Mouse (Mus musculus): Measurements from ENCODE around the gene Sptbn4. TPM values are rescaled to one million over a fixed set of nuclear protein-coding genes. Genes with fewer than 3 reads are reported as not detected.

Sptbn4 gene
- polyA plus RNA-seq, 1 experiment from 2014 or later, result 0.28 TPM

DNA sequence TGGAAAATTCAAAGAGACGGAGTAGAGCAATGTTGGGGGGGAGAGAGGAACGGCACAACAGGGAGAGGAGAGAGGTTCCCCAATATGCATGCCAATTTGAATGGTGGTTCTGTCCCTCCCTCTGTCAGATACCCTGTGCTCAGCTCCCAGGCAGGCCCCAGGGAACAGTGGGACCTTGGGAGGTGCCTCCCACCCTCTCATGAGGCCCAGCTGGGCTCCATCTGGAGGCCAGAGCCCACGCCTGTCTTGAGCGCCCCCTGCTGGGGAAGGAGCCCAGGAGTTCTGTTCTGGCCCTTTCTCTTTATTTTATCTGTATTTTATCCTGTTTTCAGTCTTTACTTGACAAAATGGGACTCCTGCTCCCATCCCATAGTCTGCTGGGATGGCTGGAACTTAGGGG lies 62.8 kb downstream of the Sptbn4 start:
- TF ChIP-seq CTCF (IDR thresholded peaks at IDR 0.05; ENCODE audit: low read depth), result peak; percentile 84
- H3K27me3 ChIP-seq (ENCODE audit: insufficient read depth, low read length), result no peaks in the 10 kb centered on the region
- H3K9ac ChIP-seq (ENCODE audit: low read depth, low read length), result no peak overlapping the region
- no peak overlapping the region for H3K27ac ChIP-seq
- H3K4me1 ChIP-seq (replicated peaks; ENCODE audit: insufficient read depth, low read length), result no peaks in the 10 kb centered on the region
- no peaks in the 10 kb centered on the region for H3K9me3 ChIP-seq (replicated peaks; ENCODE audit: low read length)
- H3K36me3 ChIP-seq (ENCODE audit: insufficient read depth, low read length), result no peaks in the 10 kb centered on the region
- ATAC-seq (replicated peaks; ENCODE audit: low FRiP score, low read depth) (peak; percentile 43; the same call in 1 of the 2 replicates), DNase-seq (ENCODE audit: low spot score) (peak; percentile 63)
- 36% methylated on average over 4 of the region's 4 CpGs for WGBS
- no peak overlapping the region for H3K4me3 ChIP-seq (replicated peaks; ENCODE audit: low read depth, low read length)
- no peak overlapping the region for H3K4me2 ChIP-seq (ENCODE audit: low read length)

DNA sequence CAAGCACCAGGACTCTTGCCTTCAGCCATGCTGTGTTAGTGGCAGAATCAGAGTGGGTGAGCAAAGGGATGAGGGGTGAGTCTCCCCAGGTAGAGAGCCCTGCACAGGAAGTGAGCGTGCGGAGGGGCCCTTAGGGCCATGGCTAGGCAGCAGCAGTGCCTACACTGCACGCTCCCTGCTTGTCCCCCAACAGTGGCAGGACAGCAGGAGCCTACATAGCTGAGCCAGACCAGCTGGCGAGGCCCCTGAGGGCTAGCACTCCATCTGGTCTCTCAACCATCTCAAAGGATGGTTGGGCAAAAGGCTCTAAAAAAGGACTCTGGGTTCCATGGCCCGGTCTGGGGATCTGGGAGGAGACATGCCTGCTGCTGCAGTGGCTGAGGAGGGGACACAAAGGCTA lies 63.4 kb downstream of the Sptbn4 start:
- TF ChIP-seq CTCF (IDR thresholded peaks at IDR 0.05; ENCODE audit: low read depth), result no peak
- WGBS, result 78% methylated on average over 5 of the region's 5 CpGs
- no peaks in the 10 kb centered on the region for H3K4me1 ChIP-seq (replicated peaks; ENCODE audit: insufficient read depth, low read length)
- H3K4me3 ChIP-seq (replicated peaks; ENCODE audit: low read depth, low read length), result no peak overlapping the region
- no peak for ATAC-seq (replicated peaks; ENCODE audit: low FRiP score, low read depth)
- DNase-seq (ENCODE audit: low spot score), result no peak
- no peaks in the 10 kb centered on the region for H3K27me3 ChIP-seq (ENCODE audit: insufficient read depth, low read length)
- H3K27ac ChIP-seq, result no peak overlapping the region
- no peak overlapping the region for H3K9ac ChIP-seq (ENCODE audit: low read depth, low read length)
- H3K9me3 ChIP-seq (replicated peaks; ENCODE audit: low read length), result no peaks in the 10 kb centered on the region
- H3K4me2 ChIP-seq (ENCODE audit: low read length), result no peak overlapping the region
- H3K36me3 ChIP-seq (ENCODE audit: insufficient read depth, low read length), result no peaks in the 10 kb centered on the region

DNA sequence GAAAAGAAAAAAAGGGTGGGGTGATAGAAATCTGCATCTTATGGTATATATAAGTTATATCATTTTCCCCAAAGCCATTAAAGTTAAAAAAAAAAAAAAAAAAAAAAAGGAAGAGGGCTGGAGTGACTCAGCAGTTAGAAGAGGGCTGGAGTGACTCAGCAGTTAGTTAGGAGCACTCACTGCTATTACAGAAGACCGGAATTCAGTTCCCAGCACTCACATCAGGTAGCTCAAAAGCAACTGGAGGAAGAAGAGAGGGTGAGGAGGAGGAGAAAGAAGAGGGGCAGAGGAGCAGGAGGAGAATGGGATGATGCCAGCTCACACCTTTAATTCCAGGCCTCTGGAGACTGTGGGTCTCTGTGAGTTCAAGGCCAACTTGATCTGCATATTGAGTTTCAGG lies 64.3 kb downstream of the Sptbn4 start:
- TF ChIP-seq CTCF (IDR thresholded peaks at IDR 0.05; ENCODE audit: low read depth), result no peak
- H3K9me3 ChIP-seq (replicated peaks; ENCODE audit: low read length), result no peaks in the 10 kb centered on the region
- no peaks in the 10 kb centered on the region for H3K4me1 ChIP-seq (replicated peaks; ENCODE audit: insufficient read depth, low read length)
- H3K27me3 ChIP-seq (ENCODE audit: insufficient read depth, low read length), result no peaks in the 10 kb centered on the region
- 85% methylated on average over 1 of the region's 1 CpGs for WGBS
- no peak overlapping the region for H3K9ac ChIP-seq (ENCODE audit: low read depth, low read length)
- no peak for ATAC-seq (replicated peaks; ENCODE audit: low FRiP score, low read depth)
- no peak overlapping the region for H3K4me2 ChIP-seq (ENCODE audit: low read length)
- no peaks in the 10 kb centered on the region for H3K36me3 ChIP-seq (ENCODE audit: insufficient read depth, low read length)
- no peak overlapping the region for H3K27ac ChIP-seq
- DNase-seq (ENCODE audit: low spot score), result no peak
- no peak overlapping the region for H3K4me3 ChIP-seq (replicated peaks; ENCODE audit: low read depth, low read length)

DNA sequence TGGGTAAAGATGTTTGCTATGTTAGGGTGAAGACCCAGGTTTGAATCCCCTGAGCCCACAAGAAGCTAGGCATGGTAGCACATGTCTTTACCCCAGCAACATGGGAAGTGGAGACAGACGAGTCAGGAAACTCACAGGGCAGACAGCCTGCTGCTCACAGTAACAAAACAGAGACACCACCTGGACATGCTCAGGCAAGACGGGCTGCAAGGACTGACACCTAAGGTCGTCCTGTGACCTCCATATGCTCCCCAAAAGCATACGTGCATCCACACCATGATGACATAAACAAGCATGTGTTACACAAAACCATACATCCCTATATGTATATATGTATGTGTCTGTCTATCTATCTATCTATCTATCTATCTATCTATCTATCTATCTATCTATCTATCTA lies 65.9 kb downstream of the Sptbn4 start:
- no peak overlapping the region for H3K4me2 ChIP-seq (ENCODE audit: low read length)
- WGBS, result 40% methylated on average over 4 of the region's 4 CpGs

DNA sequence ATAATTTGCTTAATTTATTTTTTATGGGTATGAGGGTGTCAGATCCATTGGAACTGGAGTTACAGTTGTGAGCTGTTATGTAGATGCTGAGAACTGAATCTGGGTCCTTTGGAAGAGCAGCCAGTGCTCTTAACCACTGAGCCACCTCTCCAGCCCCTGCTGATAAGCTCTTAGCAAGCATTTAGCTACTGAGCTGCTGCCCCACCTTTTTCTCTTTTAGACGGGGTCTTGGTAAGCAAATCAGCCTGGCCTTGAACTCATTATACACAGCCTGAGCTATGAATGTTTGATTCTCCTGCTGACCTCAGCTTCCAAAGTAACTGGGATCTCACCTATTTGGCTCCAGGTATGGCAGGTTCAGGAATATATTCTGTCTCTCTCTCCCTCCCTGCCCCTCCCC lies 66.5 kb downstream of the Sptbn4 start:
- 0 out of 2 replicates have a peak, but pooled peaks cover under 1% of the 10 kb centered on the region for H3K27me3 ChIP-seq (ENCODE audit: insufficient read depth, low read length)
- no peak for DNase-seq (ENCODE audit: low spot score)
- no peaks in the 10 kb centered on the region for H3K4me1 ChIP-seq (replicated peaks; ENCODE audit: insufficient read depth, low read length)
- no peak overlapping the region for H3K4me2 ChIP-seq (ENCODE audit: low read length)
- H3K9me3 ChIP-seq (replicated peaks; ENCODE audit: low read length), result no peaks in the 10 kb centered on the region
- H3K9ac ChIP-seq (ENCODE audit: low read depth, low read length), result no peak overlapping the region
- no peak overlapping the region for H3K4me3 ChIP-seq (replicated peaks; ENCODE audit: low read depth, low read length)
- WGBS, result 24% methylated on average over 1 of the region's 1 CpGs
- no peak for TF ChIP-seq CTCF (IDR thresholded peaks at IDR 0.05; ENCODE audit: low read depth)
- no peak overlapping the region for H3K27ac ChIP-seq
- no peaks in the 10 kb centered on the region for H3K36me3 ChIP-seq (ENCODE audit: insufficient read depth, low read length)
- no peak for ATAC-seq (replicated peaks; ENCODE audit: low FRiP score, low read depth)

More for the DNA sequence above, 65.9 kb downstream of the Sptbn4 start:
- H3K9ac ChIP-seq (ENCODE audit: low read depth, low read length), result no peak overlapping the region
- H3K27me3 ChIP-seq (ENCODE audit: insufficient read depth, low read length), result no peaks in the 10 kb centered on the region
- H3K36me3 ChIP-seq (ENCODE audit: insufficient read depth, low read length), result no peaks in the 10 kb centered on the region
- no peak overlapping the region for H3K4me3 ChIP-seq (replicated peaks; ENCODE audit: low read depth, low read length)
- H3K4me1 ChIP-seq (replicated peaks; ENCODE audit: insufficient read depth, low read length), result no peaks in the 10 kb centered on the region
- H3K9me3 ChIP-seq (replicated peaks; ENCODE audit: low read length), result no peaks in the 10 kb centered on the region
- ATAC-seq (replicated peaks; ENCODE audit: low FRiP score, low read depth) (no peak), DNase-seq (ENCODE audit: low spot score) (no peak)
- no peak for TF ChIP-seq CTCF (IDR thresholded peaks at IDR 0.05; ENCODE audit: low read depth)
- no peak overlapping the region for H3K27ac ChIP-seq

DNA sequence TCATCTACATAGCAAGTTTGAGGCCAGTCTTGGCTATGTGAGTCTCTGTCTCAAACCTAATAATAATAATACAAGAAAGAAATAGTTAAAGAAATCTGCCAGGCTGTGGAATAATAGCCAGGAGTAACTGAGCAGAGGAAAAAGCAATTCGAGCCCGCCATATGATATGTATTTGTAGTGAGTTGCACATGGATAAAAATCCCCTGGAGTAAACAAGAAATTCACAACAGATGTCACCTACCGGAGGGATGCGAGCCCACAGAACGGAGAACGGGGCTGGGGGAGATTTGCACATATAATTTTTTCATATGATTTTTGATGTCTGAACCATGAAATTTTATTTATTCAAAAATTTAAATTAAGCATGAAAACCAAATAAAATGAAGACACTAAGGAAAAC lies 67.7 kb downstream of the Sptbn4 start:
- WGBS, result 82% methylated on average over 6 of the region's 6 CpGs
- H3K9me3 ChIP-seq (replicated peaks; ENCODE audit: low read length), result no peaks in the 10 kb centered on the region
- H3K36me3 ChIP-seq (ENCODE audit: insufficient read depth, low read length), result no peaks in the 10 kb centered on the region
- TF ChIP-seq CTCF (IDR thresholded peaks at IDR 0.05; ENCODE audit: low read depth), result no peak
- ATAC-seq (replicated peaks; ENCODE audit: low FRiP score, low read depth) (no peak), DNase-seq (ENCODE audit: low spot score) (no peak)
- H3K27me3 ChIP-seq (ENCODE audit: insufficient read depth, low read length), result peaks cover 10% of the 10 kb centered on the region
- H3K27ac ChIP-seq, result no peak overlapping the region
- no peaks in the 10 kb centered on the region for H3K4me1 ChIP-seq (replicated peaks; ENCODE audit: insufficient read depth, low read length)
- no peak overlapping the region for H3K4me2 ChIP-seq (ENCODE audit: low read length)
- H3K9ac ChIP-seq (ENCODE audit: low read depth, low read length), result no peak overlapping the region
- H3K4me3 ChIP-seq (replicated peaks; ENCODE audit: low read depth, low read length), result no peak overlapping the region

DNA sequence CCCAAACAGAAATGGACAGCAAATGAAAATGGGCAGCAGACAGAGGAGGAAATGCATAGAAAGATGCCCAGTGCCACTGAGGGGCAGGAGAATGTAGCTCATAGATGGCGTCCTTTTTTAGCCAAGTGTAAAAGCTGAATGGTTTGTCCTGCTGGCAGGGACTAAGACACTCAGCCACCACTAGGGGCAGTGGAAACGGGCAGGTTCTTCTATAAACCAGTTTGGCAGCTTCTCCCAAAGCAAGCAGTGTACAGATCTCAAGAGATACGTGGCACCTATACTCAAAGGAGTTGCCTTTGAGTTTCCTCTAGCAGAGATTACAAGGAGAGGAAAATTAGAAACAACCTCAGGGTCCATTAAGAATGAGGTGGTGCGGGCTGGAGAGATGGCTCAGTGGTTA lies 69.1 kb downstream of the Sptbn4 start:
- no peaks in the 10 kb centered on the region for H3K36me3 ChIP-seq (ENCODE audit: insufficient read depth, low read length)
- H3K4me3 ChIP-seq (replicated peaks; ENCODE audit: low read depth, low read length), result no peak overlapping the region
- peaks cover 20% of the 10 kb centered on the region for H3K27me3 ChIP-seq (ENCODE audit: insufficient read depth, low read length)
- peak; percentile 77 for TF ChIP-seq CTCF (IDR thresholded peaks at IDR 0.05; ENCODE audit: low read depth)
- no peaks in the 10 kb centered on the region for H3K4me1 ChIP-seq (replicated peaks; ENCODE audit: insufficient read depth, low read length)
- no peaks in the 10 kb centered on the region for H3K9me3 ChIP-seq (replicated peaks; ENCODE audit: low read length)
- ATAC-seq (replicated peaks; ENCODE audit: low FRiP score, low read depth), result peak; percentile 59; the same call in 1 of the 2 replicates
- H3K27ac ChIP-seq, result no peak overlapping the region
- WGBS, result 20% methylated on average over 4 of the region's 4 CpGs
- H3K9ac ChIP-seq (ENCODE audit: low read depth, low read length), result no peak overlapping the region
- no peak overlapping the region for H3K4me2 ChIP-seq (ENCODE audit: low read length)
- peak; percentile 75 for DNase-seq (ENCODE audit: low spot score)

Data from kidney, postnatal 0 days (tissue).